Mouse (Mus musculus): ENCODE results near the gene Pphln1. TPM values are rescaled to one million over a fixed set of nuclear protein-coding genes. Genes with fewer than 3 reads are reported as not detected.
"Not testable (repeated sequence)": the region's sequence is repeated elsewhere in the genome, so short reads cannot be mapped to it uniquely, and the experiment has no call there.

Gene Pphln1
- polyA plus RNA-seq (2014; fragmentation: Nextera tagmentation; extraction: Ambion mirVana) = 35.3 and 43.3 TPM in 2 replicates

DNA sequence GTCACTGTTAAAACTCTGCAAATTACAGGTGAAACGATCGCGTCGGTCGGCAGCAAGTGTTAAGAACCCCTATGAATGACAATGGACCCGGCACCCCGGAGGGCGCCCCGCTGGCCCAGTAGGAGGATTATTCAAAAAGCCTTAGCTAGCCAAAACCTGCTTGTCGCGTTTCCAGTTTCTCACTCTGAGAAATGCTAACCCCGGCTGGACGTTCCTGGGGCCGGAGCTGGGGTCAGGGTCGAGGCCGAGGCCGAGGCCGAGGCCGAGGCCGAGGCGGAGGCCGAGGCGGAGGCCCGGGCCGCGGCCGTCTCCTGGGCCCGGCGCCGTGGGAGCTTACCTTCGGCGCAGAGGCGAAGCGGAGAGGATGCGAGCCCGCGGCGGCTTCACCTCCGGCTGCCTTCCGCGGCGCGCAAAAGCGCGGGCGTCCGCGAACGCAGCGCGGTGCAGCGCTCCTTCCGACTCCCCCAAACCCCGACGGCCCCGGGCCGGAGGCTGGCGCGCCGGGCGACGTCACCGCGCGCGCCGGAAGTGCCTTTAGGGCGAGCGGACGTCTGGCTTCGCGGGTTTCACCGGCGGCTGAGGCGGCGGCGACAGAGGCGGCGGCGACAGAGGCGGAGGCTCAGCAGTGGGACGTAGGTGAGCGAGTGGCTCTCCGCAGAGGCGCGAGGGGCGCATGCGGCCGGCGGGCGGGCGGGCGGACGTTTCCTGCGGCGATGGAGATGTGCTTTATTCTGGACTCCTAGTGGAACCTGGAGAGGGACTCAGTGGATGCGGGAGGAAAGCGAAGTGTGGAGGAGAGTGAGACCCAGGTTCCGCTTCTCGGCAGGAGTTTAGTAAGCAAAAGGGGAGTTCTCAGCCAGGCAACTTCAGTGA lies at the start of gene Pphln1, which contains the start of gene Zcrb1:
TSS of gene Pphln1 (plus strand) at position 525 of the 873 bp plus-strand sequence.
TSS of gene Zcrb1 (minus strand) at position 509 of the 873 bp plus-strand sequence.
- H3K36me3 ChIP-seq (ENCODE audit: control insufficient read depth, insufficient read depth, low read length) = no peaks in the 10 kb centered on the region; the same call in 1 of the 2 replicates
- H3K27me3 ChIP-seq (ENCODE audit: control insufficient read depth, insufficient read depth, low read length) = no peaks in the 10 kb centered on the region
- peaks cover 19% of the 10 kb centered on the region for H3K4me1 ChIP-seq (ENCODE audit: control insufficient read depth, insufficient read depth, low read length)
- peak within 1 kb of the TSS; percentile 93 for H3K4me3 ChIP-seq (ENCODE audit: low read depth, low read length)
- peak within 1 kb of the TSS; percentile 75 for H3K27ac ChIP-seq (ENCODE audit: low read depth, low read length)
- H3K4me2 ChIP-seq = peak within 1 kb of the TSS; percentile 77
- ATAC-seq (replicated peaks; ENCODE audit: insufficient number of reproducible peaks, low FRiP score, low TSS enrichment) = peak; percentile 93
- peak within 1 kb of the TSS; percentile 96 for H3K9ac ChIP-seq (ENCODE audit: low read depth, low read length)
- WGBS (ENCODE audit: insufficient replicate concordance) = under 1% methylated on average over 100 of the region's 100 CpGs
- no peaks in the 10 kb centered on the region for H3K9me3 ChIP-seq (replicated peaks; ENCODE audit: control insufficient read depth, low read length)

GRCm38 (mm10) chr15:93358346-93359095 lies 39.6 kb upstream of the Pphln1 start:
- H3K9ac ChIP-seq (ENCODE audit: low read depth, low read length) = no peak overlapping the region
- WGBS (ENCODE audit: insufficient replicate concordance) = 85% methylated on average over 19 of the region's 19 CpGs
- no peaks in the 10 kb centered on the region for H3K36me3 ChIP-seq (ENCODE audit: control insufficient read depth, insufficient read depth, low read length)
- H3K27me3 ChIP-seq (ENCODE audit: control insufficient read depth, insufficient read depth, low read length) = no peaks in the 10 kb centered on the region
- no peaks in the 10 kb centered on the region for H3K9me3 ChIP-seq (replicated peaks; ENCODE audit: control insufficient read depth, low read length)
- no peak for ATAC-seq (replicated peaks; ENCODE audit: insufficient number of reproducible peaks, low FRiP score, low TSS enrichment)
- H3K4me1 ChIP-seq (ENCODE audit: control insufficient read depth, insufficient read depth, low read length) = no peaks in the 10 kb centered on the region
- no peak overlapping the region for H3K4me2 ChIP-seq
- no peak overlapping the region for H3K27ac ChIP-seq (ENCODE audit: low read depth, low read length)
- H3K4me3 ChIP-seq (ENCODE audit: low read depth, low read length) = no peak overlapping the region

DNA sequence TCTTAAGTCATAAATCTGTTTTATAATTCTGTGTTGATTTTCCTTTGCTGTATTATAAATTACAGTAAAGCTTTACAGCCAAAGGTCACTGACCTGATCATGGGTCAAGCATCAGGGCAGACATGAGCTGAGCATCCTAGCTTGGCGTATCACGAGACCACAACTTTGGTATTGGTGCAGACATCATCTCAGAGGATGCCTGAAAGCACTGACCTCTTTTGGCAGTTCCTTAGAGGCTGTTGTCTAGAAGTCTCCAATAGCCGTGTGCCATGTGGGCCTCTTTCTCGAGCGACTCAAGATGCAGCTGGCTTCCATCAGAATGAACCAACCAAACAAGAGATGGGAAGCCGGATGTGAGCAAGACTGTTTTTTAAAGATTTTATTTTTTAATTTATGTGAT lies 32.6 kb upstream of the Pphln1 start:
- no peaks in the 10 kb centered on the region; the same call in 1 of the 2 replicates for H3K4me1 ChIP-seq (ENCODE audit: control insufficient read depth, insufficient read depth, low read length)
- ATAC-seq (replicated peaks; ENCODE audit: insufficient number of reproducible peaks, low FRiP score, low TSS enrichment) = no peak
- no peak overlapping the region for H3K9ac ChIP-seq (ENCODE audit: low read depth, low read length)
- no peak overlapping the region for H3K4me3 ChIP-seq (ENCODE audit: low read depth, low read length)
- no peak overlapping the region for H3K27ac ChIP-seq (ENCODE audit: low read depth, low read length)
- WGBS (ENCODE audit: insufficient replicate concordance) = 87% methylated on average over 6 of the region's 6 CpGs
- no peaks in the 10 kb centered on the region for H3K36me3 ChIP-seq (ENCODE audit: control insufficient read depth, insufficient read depth, low read length)
- no peak overlapping the region for H3K4me2 ChIP-seq
- H3K27me3 ChIP-seq (ENCODE audit: control insufficient read depth, insufficient read depth, low read length) = no peaks in the 10 kb centered on the region
- no peaks in the 10 kb centered on the region for H3K9me3 ChIP-seq (replicated peaks; ENCODE audit: control insufficient read depth, low read length)

- Histone ChIP-seq H3K27ac (ENCODE audit: low read depth, low read length) (no peak overlapping the region), H3K9ac (ENCODE audit: low read depth, low read length) (no peak overlapping the region), H3K9me3 (replicated peaks; ENCODE audit: control insufficient read depth, low read length) (no peaks in the 10 kb centered on the region), H3K27me3 (ENCODE audit: control insufficient read depth, insufficient read depth, low read length) (no peaks in the 10 kb centered on the region), H3K36me3 (ENCODE audit: control insufficient read depth, insufficient read depth, low read length) (no peaks in the 10 kb centered on the region), H3K4me2 (no peak overlapping the region), H3K4me1 (ENCODE audit: control insufficient read depth, insufficient read depth, low read length) (no peaks in the 10 kb centered on the region; the same call in 1 of the 2 replicates), H3K4me3 (ENCODE audit: low read depth, low read length) (no peak overlapping the region)
- ATAC-seq (replicated peaks; ENCODE audit: insufficient number of reproducible peaks, low FRiP score, low TSS enrichment) = no peak
- 65% methylated on average over 9 of the region's 9 CpGs for WGBS (ENCODE audit: insufficient replicate concordance)
Measured at GRCm38 (mm10) chr15:93368558-93368957, 29.6 kb upstream of the Pphln1 start.

- 79% methylated on average over 2 of the region's 2 CpGs for WGBS (ENCODE audit: insufficient replicate concordance)
- no peaks in the 10 kb centered on the region for H3K9me3 ChIP-seq (replicated peaks; ENCODE audit: control insufficient read depth, low read length)
- H3K4me3 ChIP-seq (ENCODE audit: low read depth, low read length) = no peak overlapping the region
- no peak for ATAC-seq (replicated peaks; ENCODE audit: insufficient number of reproducible peaks, low FRiP score, low TSS enrichment)
- no peak overlapping the region for H3K9ac ChIP-seq (ENCODE audit: low read depth, low read length)
- H3K27me3 ChIP-seq (ENCODE audit: control insufficient read depth, insufficient read depth, low read length) = no peaks in the 10 kb centered on the region
- H3K4me2 ChIP-seq = no peak overlapping the region
- H3K4me1 ChIP-seq (ENCODE audit: control insufficient read depth, insufficient read depth, low read length) = no peaks in the 10 kb centered on the region; the same call in 1 of the 2 replicates
- H3K27ac ChIP-seq (ENCODE audit: low read depth, low read length) = no peak overlapping the region
- H3K36me3 ChIP-seq (ENCODE audit: control insufficient read depth, insufficient read depth, low read length) = no peaks in the 10 kb centered on the region
Measured at GRCm38 (mm10) chr15:93371838-93372237, 26.3 kb upstream of the Pphln1 start.

DNA sequence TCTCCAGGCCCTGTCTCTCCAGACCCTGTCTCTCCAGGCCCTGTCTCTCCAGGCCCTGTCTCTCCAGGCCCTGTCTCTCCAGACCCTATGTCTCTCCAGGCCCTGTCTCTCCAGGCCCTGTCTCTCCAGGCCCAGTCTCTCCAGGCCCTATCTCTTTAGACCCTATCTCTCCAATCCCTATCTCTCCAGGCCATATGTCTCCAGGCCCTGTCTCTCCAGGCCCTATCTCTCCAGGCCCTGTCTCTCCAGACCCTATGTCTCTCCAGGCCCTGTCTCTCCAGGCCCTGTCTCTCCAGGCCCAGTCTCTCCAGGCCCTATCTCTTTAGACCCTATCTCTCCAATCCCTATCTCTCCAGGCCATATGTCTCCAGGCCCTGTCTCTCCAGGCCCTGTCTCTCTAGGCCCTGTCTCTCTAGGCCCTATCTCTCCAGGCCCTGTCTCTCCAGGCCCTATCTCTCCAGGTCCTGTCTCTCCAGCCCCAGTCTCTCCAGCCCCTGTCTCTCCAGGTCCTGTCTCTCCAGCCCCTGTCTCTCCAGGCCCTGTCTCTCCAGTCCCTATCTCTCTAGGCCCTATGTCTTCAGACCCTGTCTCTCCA lies 25.5 kb upstream of the Pphln1 start:
- H3K4me3 ChIP-seq (ENCODE audit: low read depth, low read length); H3K4me2 ChIP-seq; H3K4me1 ChIP-seq (ENCODE audit: control insufficient read depth, insufficient read depth, low read length); H3K27ac ChIP-seq (ENCODE audit: low read depth, low read length); H3K27me3 ChIP-seq (ENCODE audit: control insufficient read depth, insufficient read depth, low read length); ATAC-seq (replicated peaks; ENCODE audit: insufficient number of reproducible peaks, low FRiP score, low TSS enrichment); H3K36me3 ChIP-seq (ENCODE audit: control insufficient read depth, insufficient read depth, low read length); H3K9ac ChIP-seq (ENCODE audit: low read depth, low read length); H3K9me3 ChIP-seq (replicated peaks; ENCODE audit: control insufficient read depth, low read length): not testable (repeated sequence)

DNA sequence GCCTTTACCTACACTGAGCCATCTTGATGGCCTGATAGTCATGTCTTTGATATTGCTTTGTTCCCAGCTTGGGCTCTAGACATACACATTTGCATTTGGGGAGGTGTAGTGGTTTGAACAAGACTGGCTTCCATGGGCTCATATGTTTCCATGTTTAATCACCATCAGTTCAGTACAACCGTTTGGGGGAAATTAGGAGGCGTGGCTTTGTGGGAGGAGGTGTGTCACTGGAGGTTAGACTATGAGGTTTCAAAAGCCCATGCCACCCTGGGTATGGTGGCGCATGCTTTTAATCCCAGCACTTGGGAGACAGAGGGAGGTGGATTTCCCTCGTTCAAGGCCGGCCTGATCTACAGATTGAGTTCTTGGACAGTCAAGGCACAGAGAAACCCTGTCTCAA lies 22.5 kb upstream of the Pphln1 start:
- ATAC-seq (replicated peaks; ENCODE audit: insufficient number of reproducible peaks, low FRiP score, low TSS enrichment) = no peak
- Histone ChIP-seq H3K9me3 (replicated peaks; ENCODE audit: control insufficient read depth, low read length) (no peaks in the 10 kb centered on the region), H3K4me3 (ENCODE audit: low read depth, low read length) (no peak overlapping the region), H3K27me3 (ENCODE audit: control insufficient read depth, insufficient read depth, low read length) (no peaks in the 10 kb centered on the region), H3K27ac (ENCODE audit: low read depth, low read length) (no peak overlapping the region), H3K36me3 (ENCODE audit: control insufficient read depth, insufficient read depth, low read length) (no peaks in the 10 kb centered on the region), H3K9ac (ENCODE audit: low read depth, low read length) (no peak overlapping the region), H3K4me1 (ENCODE audit: control insufficient read depth, insufficient read depth, low read length) (no peaks in the 10 kb centered on the region), H3K4me2 (no peak overlapping the region)
- 93% methylated on average over 5 of the region's 5 CpGs for WGBS (ENCODE audit: insufficient replicate concordance)

GRCm38 (mm10) chr15:93379177-93379576 lies 19.0 kb upstream of the Pphln1 start:
- 65% methylated on average over 3 of the region's 3 CpGs for WGBS (ENCODE audit: insufficient replicate concordance)
- ATAC-seq (replicated peaks; ENCODE audit: insufficient number of reproducible peaks, low FRiP score, low TSS enrichment) = no peak
- Histone ChIP-seq H3K4me3 (ENCODE audit: low read depth, low read length) (no peak overlapping the region), H3K9ac (ENCODE audit: low read depth, low read length) (no peak overlapping the region), H3K9me3 (replicated peaks; ENCODE audit: control insufficient read depth, low read length) (no peaks in the 10 kb centered on the region), H3K36me3 (ENCODE audit: control insufficient read depth, insufficient read depth, low read length) (no peaks in the 10 kb centered on the region), H3K27me3 (ENCODE audit: control insufficient read depth, insufficient read depth, low read length) (no peaks in the 10 kb centered on the region), H3K4me2 (no peak overlapping the region), H3K27ac (ENCODE audit: low read depth, low read length) (no peak overlapping the region), H3K4me1 (ENCODE audit: control insufficient read depth, insufficient read depth, low read length) (no peaks in the 10 kb centered on the region)

Data from heart, embryonic 11.5 days (tissue).